Mouse (Mus musculus): ENCODE data around the gene Zmym6.

DNA sequence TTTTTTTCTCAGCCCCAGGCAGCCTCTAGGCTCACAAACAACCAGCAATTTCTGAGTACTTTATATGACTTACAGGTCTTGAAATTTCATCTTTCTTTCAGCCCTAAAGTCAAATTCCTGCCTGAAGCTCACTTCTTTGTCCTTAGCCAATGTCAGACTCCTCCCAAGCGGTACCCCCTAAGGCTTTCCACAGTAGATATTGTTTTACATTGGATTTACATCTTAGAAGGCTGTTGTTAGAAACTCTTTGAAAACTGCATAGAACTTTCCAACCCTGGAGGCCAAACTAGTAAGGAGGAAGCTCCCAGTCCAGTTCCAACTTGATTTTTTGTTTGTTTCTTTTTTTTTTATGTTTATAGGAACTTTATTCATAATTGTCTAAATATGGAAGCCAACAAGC is 13.1 kb upstream of the Zmym6 start:
- no peak for TF ChIP-seq CTCF (IDR thresholded peaks at IDR 0.05)
- no peak for TF ChIP-seq EP300 (IDR thresholded peaks at IDR 0.05)
